Mouse (Mus musculus) C2C12 (cell line): ENCODE results near the gene Polr2l.

Experiments
- CTCF ChIP-seq: IDR thresholded peaks from one replicate; pipeline ENCODE4 v1.5.1; 2011; ENCODE audit not compliant: control insufficient read depth, insufficient read depth, insufficient read length
- USF1 ChIP-seq: IDR thresholded peaks from one replicate; pipeline ENCODE4 v1.6.1; 2011; ENCODE audit warnings: low read depth, mild to moderate bottlenecking, control low read depth, moderate library complexity

DNA sequence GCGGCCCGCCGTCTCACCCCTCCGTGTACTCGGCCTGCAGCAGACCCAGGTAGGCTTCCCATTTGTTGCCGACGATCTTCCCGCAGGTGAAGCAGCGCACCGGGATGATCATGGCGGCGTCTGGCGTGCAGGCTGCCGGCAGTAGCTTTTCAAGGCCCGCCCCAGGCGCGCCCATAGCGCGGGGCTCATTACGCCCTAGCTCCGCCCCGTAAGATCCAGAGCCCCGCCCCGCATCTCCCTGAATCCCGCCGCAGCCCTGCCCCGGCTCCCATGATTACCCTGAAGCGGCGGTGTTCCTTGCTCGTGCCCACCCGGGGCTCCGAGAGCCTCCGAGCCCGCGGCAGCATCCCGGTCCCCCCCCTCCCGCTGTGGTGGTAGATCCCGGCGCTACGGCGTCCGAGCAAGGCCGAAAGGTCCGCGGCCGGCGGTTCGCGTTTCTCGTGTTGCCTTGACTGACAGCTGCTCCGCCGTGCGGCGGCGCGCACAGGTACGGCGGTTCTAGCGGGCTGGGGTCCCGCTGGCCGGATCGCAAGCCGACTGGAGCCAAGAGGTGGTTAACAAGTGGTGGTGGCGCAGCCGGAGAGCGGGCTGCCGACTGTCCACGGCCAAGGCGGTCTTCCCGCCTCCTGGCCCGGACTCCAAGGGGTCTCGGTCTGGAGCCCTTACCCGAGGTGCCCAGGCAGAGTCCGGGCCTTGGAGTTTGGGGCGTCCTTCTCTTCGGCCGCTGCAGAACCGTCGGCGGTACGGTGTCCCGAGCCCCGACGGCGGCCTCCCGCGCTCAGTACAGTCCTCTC lies at the start of gene Polr2l, which contains the start of gene Tspan4:
- no peak for TF ChIP-seq USF1
- TF ChIP-seq CTCF = no peak
